Mouse (Mus musculus) layer of hippocampus, postnatal 25 days (tissue): ENCODE data around the gene Plpp3. TPM values are rescaled to one million over a fixed set of nuclear protein-coding genes. Genes with fewer than 3 reads are reported as not detected.
"Not testable (repeated sequence)": the region's sequence is repeated elsewhere in the genome, so short reads cannot be mapped to it uniquely, and the experiment has no call there.

Experiments
- DNase-seq, 2 experiments: peaks; one replicate each; pipeline ENCODE4 v3.0.0; 2022; ENCODE audit warnings: mixed read lengths in 2 of 2, low spot score in 1 of 2; ENCODE audit errors: extremely low spot score in 1 of 2
- total RNA-seq, 2 experiments: library from RNA; stranded (reverse); gene quantifications; 2 replicates each; pipeline ENCODE4 v1.2.3; 2021

Gene Plpp3
- total RNA-seq, 2 experiments from 2014 or later: 202 to 209 TPM

GRCm38 (mm10) chr4:105253453-105254341 lies 96.5 kb downstream of the Plpp3 start:
- DNase-seq: no peak

GRCm38 (mm10) chr4:105254365-105254764 lies 97.2 kb downstream of the Plpp3 start:
- no peak for DNase-seq

GRCm38 (mm10) chr4:105255185-105255584 lies 98.0 kb downstream of the Plpp3 start:
- DNase-seq: no peak

GRCm38 (mm10) chr4:105257667-105258560 lies 100.8 kb downstream of the Plpp3 start:
- no peak for DNase-seq

- no peak for DNase-seq
Observed at GRCm38 (mm10) chr4:105260385-105260784, 103.2 kb downstream of the Plpp3 start.

GRCm38 (mm10) chr4:105260893-105261769 lies 104.0 kb downstream of the Plpp3 start:
- no peak for DNase-seq

- no peak for DNase-seq
Observed at GRCm38 (mm10) chr4:105262358-105262757, 105.2 kb downstream of the Plpp3 start.

GRCm38 (mm10) chr4:105263600-105263999 lies 106.5 kb downstream of the Plpp3 start:
- no peak for DNase-seq

GRCm38 (mm10) chr4:105265041-105265440 lies 107.9 kb downstream of the Plpp3 start:
- no peak for DNase-seq

GRCm38 (mm10) chr4:105265678-105266077 lies 108.5 kb downstream of the Plpp3 start:
- DNase-seq: no peak

GRCm38 (mm10) chr4:105268202-105268730 lies 111.1 kb downstream of the Plpp3 start:
- no peak for DNase-seq

GRCm38 (mm10) chr4:105269398-105269797 lies 112.3 kb downstream of the Plpp3 start:
- not testable (repeated sequence) for DNase-seq

GRCm38 (mm10) chr4:105271166-105271565 lies 114.0 kb downstream of the Plpp3 start:
- no peak for DNase-seq

- no peak for DNase-seq
Observed at GRCm38 (mm10) chr4:105273034-105273433, 115.9 kb downstream of the Plpp3 start.

GRCm38 (mm10) chr4:105273486-105273885 lies 116.3 kb downstream of the Plpp3 start:
- DNase-seq: no peak

GRCm38 (mm10) chr4:105275616-105276015 lies 118.5 kb downstream of the Plpp3 start:
- no peak for DNase-seq

GRCm38 (mm10) chr4:105276062-105276795 lies 119.1 kb downstream of the Plpp3 start:
- DNase-seq: no peak

GRCm38 (mm10) chr4:105278161-105278560 lies 121.0 kb downstream of the Plpp3 start:
- no peak for DNase-seq
